Mouse (Mus musculus): Measurements from ENCODE around the gene Ifih1.

Ifih1 gene

GRCm38 (mm10) chr2:62639869-62640268 lies 6.2 kb downstream of the Ifih1 start:
- no peak for DNase-seq (ENCODE audit: low spot score in 2 of 2)

- DNase-seq (ENCODE audit: low spot score in 2 of 2), result peak in 1 of 2 experiments; percentile 16
Measured at GRCm38 (mm10) chr2:62630446-62630845, 15.6 kb downstream of the Ifih1 start.

- no peak for DNase-seq (ENCODE audit: low spot score in 2 of 2)
Measured at GRCm38 (mm10) chr2:62628356-62628755, 17.7 kb downstream of the Ifih1 start.

- no peak for DNase-seq (ENCODE audit: low spot score in 2 of 2)
Measured at GRCm38 (mm10) chr2:62627728-62628127, 18.3 kb downstream of the Ifih1 start.

- DNase-seq (ENCODE audit: low spot score in 2 of 2), result no peak
Measured at GRCm38 (mm10) chr2:62623024-62623441, 23.0 kb downstream of the Ifih1 start.

GRCm38 (mm10) chr2:62619679-62620078 lies 26.4 kb downstream of the Ifih1 start:
- DNase-seq (ENCODE audit: low spot score in 2 of 2), result no peak

- DNase-seq (ENCODE audit: low spot score in 2 of 2), result no peak
Measured at GRCm38 (mm10) chr2:62618934-62619341, 27.1 kb downstream of the Ifih1 start.

- DNase-seq (ENCODE audit: low spot score in 2 of 2), result no peak
Measured at GRCm38 (mm10) chr2:62613133-62613532, 32.9 kb downstream of the Ifih1 start.

- DNase-seq (ENCODE audit: low spot score in 2 of 2), result no peak
Measured at GRCm38 (mm10) chr2:62606205-62606604, 39.9 kb downstream of the Ifih1 start.

- DNase-seq (ENCODE audit: low spot score in 2 of 2), result no peak
Measured at GRCm38 (mm10) chr2:62603530-62603929, 42.5 kb downstream of the Ifih1 start.

GRCm38 (mm10) chr2:62596586-62596985 lies 49.5 kb downstream of the Ifih1 start:
- DNase-seq (ENCODE audit: low spot score in 2 of 2), result no peak

GRCm38 (mm10) chr2:62594491-62594890 lies 51.6 kb downstream of the Ifih1 start:
- DNase-seq (ENCODE audit: low spot score in 2 of 2), result no peak

- no peak for DNase-seq (ENCODE audit: low spot score in 2 of 2)
Measured at GRCm38 (mm10) chr2:62591555-62591954, 54.5 kb downstream of the Ifih1 start.

GRCm38 (mm10) chr2:62589333-62589732 lies 56.7 kb downstream of the Ifih1 start:
- DNase-seq (ENCODE audit: low spot score in 2 of 2), result no peak

- DNase-seq (ENCODE audit: low spot score in 2 of 2), result no peak
Measured at GRCm38 (mm10) chr2:62585769-62586168, 60.3 kb downstream of the Ifih1 start.

- DNase-seq (ENCODE audit: low spot score in 2 of 2), result no peak
Measured at GRCm38 (mm10) chr2:62574962-62575361, 71.1 kb downstream of the Ifih1 start.

- no peak for DNase-seq (ENCODE audit: low spot score in 2 of 2)
Measured at GRCm38 (mm10) chr2:62574250-62574649, 71.8 kb downstream of the Ifih1 start.

- no peak for DNase-seq (ENCODE audit: low spot score in 2 of 2)
Measured at GRCm38 (mm10) chr2:62573753-62574159, 72.3 kb downstream of the Ifih1 start, which contains the start of gene Fap. Gene Fap, minus strand, starts transcription at chr2:62574075.

- DNase-seq (ENCODE audit: low spot score in 2 of 2), result no peak
Measured at GRCm38 (mm10) chr2:62573099-62573752, 72.8 kb downstream of the Ifih1 start.

GRCm38 (mm10) chr2:62564687-62565086 lies 81.4 kb downstream of the Ifih1 start:
- DNase-seq (ENCODE audit: low spot score in 2 of 2), result no peak

- DNase-seq (ENCODE audit: low spot score in 2 of 2), result no peak
Measured at GRCm38 (mm10) chr2:62562661-62563485, 83.2 kb downstream of the Ifih1 start.

- no peak for DNase-seq (ENCODE audit: low spot score in 2 of 2)
Measured at GRCm38 (mm10) chr2:62557417-62557816, 88.6 kb downstream of the Ifih1 start.

GRCm38 (mm10) chr2:62556349-62556748 lies 89.7 kb downstream of the Ifih1 start:
- no peak for DNase-seq (ENCODE audit: low spot score in 2 of 2)
